Mouse (Mus musculus) embryonic fibroblast, embryonic 13.5 days (primary cell): ENCODE measurements around the gene Ppib.

ENCODE experiments used
- CTCF ChIP-seq: IDR thresholded peaks from 2 replicates; pipeline ENCODE4 v1.5.1; 2011; ENCODE audit warnings: mild to moderate bottlenecking, control low read depth, low read length, moderate library complexity, borderline replicate concordance; ENCODE audit not compliant: insufficient read depth
- POLR2A ChIP-seq: IDR thresholded peaks from 2 replicates; pipeline ENCODE4 v1.6.1; 2011; ENCODE audit warnings: low read depth, mild to moderate bottlenecking, control low read depth, low read length, moderate library complexity

DNA sequence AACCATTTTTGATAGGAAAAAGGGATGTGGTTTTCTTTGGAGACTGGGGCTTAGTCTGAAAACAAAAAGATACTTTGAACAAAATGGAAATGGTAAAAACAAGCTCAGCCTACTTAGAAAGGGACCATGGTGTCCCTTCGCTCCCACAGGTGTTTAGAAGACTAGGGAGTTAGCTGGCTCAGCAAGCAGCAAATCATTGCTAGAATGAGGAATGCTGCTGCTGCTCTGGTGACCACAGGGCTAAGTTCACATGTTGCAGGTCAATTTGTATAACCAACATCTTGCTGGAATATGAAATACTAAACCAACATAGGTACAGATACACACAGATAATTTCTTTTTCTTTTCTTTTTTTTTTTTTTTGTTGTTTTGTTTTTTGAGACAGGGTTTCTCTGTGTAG lies 49.6 kb downstream of the Ppib start:
- TF ChIP-seq POLR2A (no peak), CTCF (no peak)
